8 mouse cellular contexts compared by ENCODE assay signal in genomic region chr17:86166567-86167319, GRCm38 (mm10). TPM values are rescaled to one million over a fixed set of nuclear protein-coding genes. Genes with fewer than 3 reads are reported as not detected.
DNase-seq lines count a peak whose midpoint lies in the region; ATAC-seq lines count a peak whose summit lies in the region.

No protein-coding gene starts in this region.

- H3K27me3 ChIP-seq in limb, embryonic 10.5 days (ENCODE audit: low read depth, poor library complexity, severe bottlenecking), result peaks cover 11% of the 10 kb centered on the region; the same call in 1 of the 2 replicates
- H3K27me3 ChIP-seq in midbrain, embryonic 10.5 days (ENCODE audit: low read depth, poor library complexity, severe bottlenecking), result peaks cover 54% of the 10 kb centered on the region

- intact Hi-C loops in gastrocnemius, postnatal 14 days (cut with DNase I; ENCODE audit: low total_unique reads), result no loop called here

- no peaks in the 10 kb centered on the region for H3K9me3 ChIP-seq in limb, embryonic 10.5 days (replicated peaks)
- H3K9me3 ChIP-seq in midbrain, embryonic 10.5 days (replicated peaks), result no peaks in the 10 kb centered on the region

- H3K36me3 ChIP-seq in limb, embryonic 10.5 days, result no peaks in the 10 kb centered on the region
- no peaks in the 10 kb centered on the region for H3K36me3 ChIP-seq in midbrain, embryonic 10.5 days

- H3K4me1 ChIP-seq in limb, embryonic 10.5 days, result peaks cover 50% of the 10 kb centered on the region
- peaks cover 47% of the 10 kb centered on the region for H3K4me1 ChIP-seq in midbrain, embryonic 10.5 days

- peak; percentile 35 for ATAC-seq in inflammation-experienced regulatory T-cells, adult 6 months

- peak overlapping the region; percentile 84 for H3K4me3 ChIP-seq in limb, embryonic 10.5 days
- H3K4me3 ChIP-seq in midbrain, embryonic 10.5 days, result peak overlapping the region; percentile 73

- WGBS in limb, embryonic 10.5 days, result under 1% methylated on average over 46 of the region's 46 CpGs
- under 1% methylated on average over 46 of the region's 46 CpGs for WGBS in midbrain, embryonic 10.5 days

- peak overlapping the region; percentile 96 for H3K27ac ChIP-seq in limb, embryonic 10.5 days
- H3K27ac ChIP-seq in midbrain, embryonic 10.5 days (replicated peaks), result peak overlapping the region; percentile 92

- DNase-seq in WW6 (ENCODE audit: low read depth, low spot score), result peak; percentile 36
- DNase-seq in cerebellum, postnatal 14 days, result peak; percentile 82 to 85
- DNase-seq in gastrocnemius, postnatal 14 days, result peak; percentile 88
- DNase-seq in limb, embryonic 10.5 days (ENCODE audit: low spot score), result peak; percentile 83
- peak; percentile 78 for DNase-seq in midbrain, embryonic 10.5 days (ENCODE audit: low spot score)
- peak; percentile 77 for DNase-seq in skeletal muscle tissue, adult 2 months (ENCODE audit: low read depth, low spot score)
- peak; percentile 83 for DNase-seq in yolk sac, embryonic 10.5 days (ENCODE audit: low spot score)

RNA-seq across cellular contexts. Expression of gene Prkce, which starts 0.8 kb away (rescaled TPM):
- 1 to 10 TPM; 8.7 TPM for total RNA-seq in gastrocnemius, postnatal 14 days (2021)
- polyA plus RNA-seq in inflammation-experienced regulatory T-cells, adult 6 months (2017; shearing (Covaris generic)), result 1 to 10 TPM; 2.8 to 6.4 (median 5.2) TPM
- 4.3 and 4.9 TPM in 2 replicates for polyA plus RNA-seq in limb, embryonic 10.5 days (2016; fragmentation: Nextera tagmentation; extraction: Ambion mirVana)
- polyA plus RNA-seq in midbrain, embryonic 10.5 days (2016; fragmentation: Nextera tagmentation; extraction: Ambion mirVana), result 2.9 and 3.1 TPM in 2 replicates

RNA-seq across cellular contexts. Expression of gene Srbd1, which starts 21.8 kb away (rescaled TPM):
- 1 to 10 TPM; 6.5 to 7.6 TPM for total RNA-seq in gastrocnemius, postnatal 14 days (2021)
- polyA plus RNA-seq in inflammation-experienced regulatory T-cells, adult 6 months (2017; shearing (Covaris generic)), result 10 to 100 TPM; 11.2 to 13.0 (median 11.3) TPM
- polyA plus RNA-seq in limb, embryonic 10.5 days (2016; fragmentation: Nextera tagmentation; extraction: Ambion mirVana), result 22.5 and 24.5 TPM in 2 replicates
- polyA plus RNA-seq in midbrain, embryonic 10.5 days (2016; fragmentation: Nextera tagmentation; extraction: Ambion mirVana), result 21.7 and 21.9 TPM in 2 replicates

Comparison
In these comparisons a context has a peak if more than half of its experiments do, and no peak if none do; other contexts are left out.
1. Peak in every context shown above with its lines: DNase-seq, ATAC-seq, H3K4me3 ChIP-seq and H3K27ac ChIP-seq.
2. DNase-seq: peak in every context shown above with its lines; median percentile 88 in gastrocnemius, postnatal 14 days; 84 in cerebellum, postnatal 14 days; 83 in limb, embryonic 10.5 days; 83 in yolk sac, embryonic 10.5 days; 78 in midbrain, embryonic 10.5 days; 77 in skeletal muscle tissue, adult 2 months; 36 in WW6.